Mouse (Mus musculus): ENCODE measurements around the gene Tap1. TPM values are rescaled to one million over a fixed set of nuclear protein-coding genes. Genes with fewer than 3 reads are reported as not detected.

Gene Tap1
- total and polyA plus RNA-seq, 3 experiments = 30.7 to 46.6 TPM; not detected in 1

GRCm38 (mm10) chr17:34170877-34171498 is 16.4 kb upstream of the Tap1 start (continued):
- TF ChIP-seq UBTF (IDR thresholded peaks at IDR 0.05; ENCODE audit: borderline replicate concordance, insufficient read depth, low read depth, low read length) (no peak), CHD1 (IDR thresholded peaks at IDR 0.05; ENCODE audit: low read depth, low read length) (no peak), TAL1 (IDR thresholded peaks at IDR 0.05; ENCODE audit: low read length) (no peak), ELF1 (IDR thresholded peaks at IDR 0.05; ENCODE audit: low read depth, low read length) (peak; percentile 77)

DNA sequence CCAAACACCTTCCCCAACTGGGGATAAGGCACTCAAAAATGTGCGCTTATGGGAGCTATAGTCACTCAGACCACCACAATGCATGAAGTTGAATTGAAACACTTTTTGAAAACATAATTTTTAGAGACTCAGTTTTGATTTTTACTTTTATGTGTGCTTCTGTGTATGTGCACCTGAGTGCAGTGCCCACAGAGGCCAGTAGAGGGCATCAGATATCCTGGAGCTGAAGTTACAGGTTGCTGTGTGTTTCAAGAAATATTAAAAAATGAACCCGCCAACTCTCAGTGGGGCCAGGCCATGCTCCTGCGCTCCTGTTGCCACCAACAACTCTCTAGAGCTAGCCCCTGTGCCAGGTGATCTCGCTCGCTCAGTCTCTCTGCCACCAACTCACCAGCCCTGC is 14.8 kb upstream of the Tap1 start:
- no peaks in the 10 kb centered on the region for H3K27me3 ChIP-seq (ENCODE audit: control insufficient read depth in 1 of 2, insufficient read depth in 2 of 2, low read length in 2 of 2)
- peaks cover 0 to 3% of the 10 kb centered on the region in 2 experiments; a peak in 2 of 4 replicates for H3K36me3 ChIP-seq (ENCODE audit: control insufficient read depth in 1 of 2, insufficient read depth in 2 of 2, low read length in 2 of 2)
- no peaks in the 10 kb centered on the region for H3K79me2 ChIP-seq (ENCODE audit: control insufficient read depth, insufficient read depth, low read length, poor library complexity)
- H3K27ac ChIP-seq (ENCODE audit: control insufficient read depth, low read depth, low read length) = no peak overlapping the region
- DNase-seq (ENCODE audit: low read depth, low spot score) = peak; percentile 32
- TF ChIP-seq SIN3A (IDR thresholded peaks at IDR 0.05; ENCODE audit: low read length) = no peak
- TF ChIP-seq MXI1 (IDR thresholded peaks at IDR 0.05; ENCODE audit: low read depth, low read length) = no peak
- TF ChIP-seq CTCF (IDR thresholded peaks at IDR 0.05 in 2 of 3, conservative IDR thresholded peaks at IDR 0.05 in 1 of 3; ENCODE audit: control insufficient read depth in 1 of 3, insufficient read depth in 1 of 3, low read depth in 2 of 3, low read length in 3 of 3, poor library complexity in 1 of 3, severe bottlenecking in 1 of 3) = peak; percentile 17 to 47 (median 19); a peak in 3 of 6 replicates
- peak; percentile 29; the same call in 1 of the 2 replicates for TF ChIP-seq SMC3 (IDR thresholded peaks at IDR 0.05; ENCODE audit: low read depth, low read length)
- no peak for TF ChIP-seq POLR2A (IDR thresholded peaks at IDR 0.05; ENCODE audit: control insufficient read depth in 1 of 2, insufficient read depth in 1 of 2, low read depth in 1 of 2, low read length in 2 of 2, poor library complexity in 1 of 2)
- H3K9me3 ChIP-seq (replicated peaks; ENCODE audit: insufficient read depth, low read length) = no peaks in the 10 kb centered on the region
- no peak overlapping the region for H3K4me3 ChIP-seq (ENCODE audit: control insufficient read depth in 1 of 2, insufficient read depth in 1 of 2, low read depth in 2 of 2, low read length in 2 of 2)
- H3K9ac ChIP-seq (ENCODE audit: control insufficient read depth, low read depth, low read length, poor library complexity, severe bottlenecking) = no peak overlapping the region
- H3K4me1 ChIP-seq (ENCODE audit: control insufficient read depth in 1 of 2, insufficient read depth in 2 of 2, low read length in 2 of 2) = 0 out of 4 replicates have a peak, but pooled peaks cover 0 to 3% of the 10 kb centered on the region in 2 experiments

GRCm38 (mm10) chr17:34174075-34174474 is 13.3 kb upstream of the Tap1 start:
- H3K27ac ChIP-seq (ENCODE audit: control insufficient read depth, low read depth, low read length) = no peak overlapping the region

GRCm38 (mm10) chr17:34177179-34177578 is 10.2 kb upstream of the Tap1 start:
- H3K36me3 ChIP-seq (ENCODE audit: control insufficient read depth in 1 of 2, insufficient read depth in 2 of 2, low read length in 2 of 2) = no peaks in the 10 kb centered on the region

More at GRCm38 (mm10) chr17:34174075-34174474, 13.3 kb upstream of the Tap1 start:
- Histone ChIP-seq H3K9me3 (replicated peaks; ENCODE audit: insufficient read depth, low read length) (no peaks in the 10 kb centered on the region), H3K36me3 (ENCODE audit: control insufficient read depth in 1 of 2, insufficient read depth in 2 of 2, low read length in 2 of 2) (peaks cover 0 to 3% of the 10 kb centered on the region in 2 experiments; a peak in 2 of 4 replicates), H3K9ac (ENCODE audit: control insufficient read depth, low read depth, low read length, poor library complexity, severe bottlenecking) (no peak overlapping the region), H3K79me2 (ENCODE audit: control insufficient read depth, insufficient read depth, low read length, poor library complexity) (no peaks in the 10 kb centered on the region), H3K4me3 (ENCODE audit: control insufficient read depth in 1 of 2, insufficient read depth in 1 of 2, low read depth in 2 of 2, low read length in 2 of 2) (no peak overlapping the region), H3K27me3 (ENCODE audit: control insufficient read depth in 1 of 2, insufficient read depth in 2 of 2, low read length in 2 of 2) (no peaks in the 10 kb centered on the region), H3K4me1 (ENCODE audit: control insufficient read depth in 1 of 2, insufficient read depth in 2 of 2, low read length in 2 of 2) (0 out of 4 replicates have a peak, but pooled peaks cover 0 to 3% of the 10 kb centered on the region in 2 experiments)
- TF ChIP-seq EP300 (IDR thresholded peaks at IDR 0.05; ENCODE audit: low read depth in 1 of 2, low read length in 2 of 2) (no peak), MXI1 (IDR thresholded peaks at IDR 0.05; ENCODE audit: low read depth, low read length) (no peak), MAX (IDR thresholded peaks at IDR 0.05; ENCODE audit: low read length) (no peak), MAZ (IDR thresholded peaks at IDR 0.05; ENCODE audit: low read depth, low read length) (no peak), TBP (IDR thresholded peaks at IDR 0.05; ENCODE audit: low read depth, low read length) (no peak)
- no peak for DNase-seq (ENCODE audit: low read depth, low spot score)

More at GRCm38 (mm10) chr17:34177179-34177578, 10.2 kb upstream of the Tap1 start:
- Histone ChIP-seq H3K79me2 (ENCODE audit: control insufficient read depth, insufficient read depth, low read length, poor library complexity) (no peaks in the 10 kb centered on the region), H3K9me3 (replicated peaks; ENCODE audit: insufficient read depth, low read length) (no peaks in the 10 kb centered on the region), H3K27ac (ENCODE audit: control insufficient read depth, low read depth, low read length) (no peak overlapping the region), H3K9ac (ENCODE audit: control insufficient read depth, low read depth, low read length, poor library complexity, severe bottlenecking) (no peak overlapping the region), H3K4me3 (ENCODE audit: control insufficient read depth in 1 of 2, insufficient read depth in 1 of 2, low read depth in 2 of 2, low read length in 2 of 2) (no peak overlapping the region), H3K4me1 (ENCODE audit: control insufficient read depth in 1 of 2, insufficient read depth in 2 of 2, low read length in 2 of 2) (no peaks in the 10 kb centered on the region), H3K27me3 (ENCODE audit: control insufficient read depth in 1 of 2, insufficient read depth in 2 of 2, low read length in 2 of 2) (no peaks in the 10 kb centered on the region)
- no peak for TF ChIP-seq MAZ (IDR thresholded peaks at IDR 0.05; ENCODE audit: low read depth, low read length)
- TF ChIP-seq CTCF (IDR thresholded peaks at IDR 0.05 in 2 of 3, conservative IDR thresholded peaks at IDR 0.05 in 1 of 3; ENCODE audit: control insufficient read depth in 1 of 3, insufficient read depth in 1 of 3, low read depth in 2 of 3, low read length in 3 of 3, poor library complexity in 1 of 3, severe bottlenecking in 1 of 3) = peak; percentile 22 to 37 (median 35); a peak in 4 of 6 replicates
- TF ChIP-seq ZKSCAN1 (IDR thresholded peaks at IDR 0.05; ENCODE audit: low read depth, low read length) = no peak
- no peak for TF ChIP-seq RAD21 (IDR thresholded peaks at IDR 0.05; ENCODE audit: low read depth, low read length)
- peak; percentile 40 for DNase-seq (ENCODE audit: low read depth, low spot score)
